Mouse (Mus musculus) kidney, embryonic 16.5 days (tissue): ENCODE measurements around the gene Wdr92. TPM values are rescaled to one million over a fixed set of nuclear protein-coding genes. Genes with fewer than 3 reads are reported as not detected.

Source experiments
- ATAC-seq: fragments of 200-750 bp; cut with Nextera tagmentation; 2 replicates; pipeline ENCODE4 v1.8.0; 2017; ENCODE audit warnings: moderate TSS enrichment; ENCODE audit not compliant: low FRiP score, low TSS enrichment
- H3K27ac ChIP-seq: fragments of 300-500 bp; sonication (generic); 2 replicates; pipeline ENCODE4 v1.5.1; 2014; ENCODE audit warnings: low read length
- H3K27me3 ChIP-seq: fragments of 300-500 bp; sonication (generic); 2 replicates; pipeline ENCODE4 v1.6.1; 2014; ENCODE audit warnings: low read length, control low read depth, mixed read lengths; ENCODE audit not compliant: insufficient read depth
- H3K36me3 ChIP-seq: fragments of 300-500 bp; sonication (generic); 2 replicates; pipeline ENCODE4 v1.6.1; 2014; ENCODE audit warnings: low read length, control low read depth, mixed read lengths; ENCODE audit not compliant: insufficient read depth
- H3K4me1 ChIP-seq: fragments of 300-500 bp; sonication (generic); 2 replicates; pipeline ENCODE4 v1.6.1; 2014; ENCODE audit warnings: low read length, control low read depth, mixed read lengths; ENCODE audit not compliant: insufficient read depth
- H3K4me2 ChIP-seq: fragments of 300-500 bp; sonication (generic); replicated peaks from 2 replicates; pipeline ENCODE4 v1.6.1; 2014; ENCODE audit warnings: low read depth, low read length
- H3K4me3 ChIP-seq: fragments of 300-500 bp; sonication (generic); 2 replicates; pipeline ENCODE4 v1.5.1; 2014; ENCODE audit warnings: mild to moderate bottlenecking, low read length
- H3K9ac ChIP-seq: fragments of 300-500 bp; sonication (generic); replicated peaks from 2 replicates; pipeline ENCODE4 v1.6.1; 2014; ENCODE audit warnings: low read length
- H3K9me3 ChIP-seq: fragments of 300-500 bp; sonication (generic); 2 replicates; pipeline ENCODE4 v1.6.1; 2016; ENCODE audit warnings: low read length, control low read depth
- WGBS: fragments of 180-500 bp; shearing (Covaris S2); extraction: QIAGEN DNeasy Blood & Tissue Kit; methylation state at CpG from one replicate; pipeline ENCODE4 v1.1.7; 2014; 5-methylcytosine and 5-hydroxymethylcytosine counted together
- polyA plus RNA-seq: library from polyadenylated mRNA; unstranded; fragments of >200 nt; fragmentation: Nextera tagmentation; extraction: Ambion mirVana; gene quantifications from 2 replicates; pipeline ENCODE4 v1.2.1, GENCODE M21; 2015

The Wdr92 gene
- polyA plus RNA-seq, 1 experiment from 2014 or later: 30.0 TPM

- no peak overlapping the region for H3K27ac ChIP-seq
- no peak overlapping the region for H3K4me3 ChIP-seq
- no peak for ATAC-seq
- H3K27me3 ChIP-seq: no peaks in the 10 kb centered on the region
- H3K4me2 ChIP-seq: no peak overlapping the region
- peaks cover 45% of the 10 kb centered on the region for H3K36me3 ChIP-seq
- H3K9me3 ChIP-seq: no peaks in the 10 kb centered on the region
- no peak overlapping the region for H3K9ac ChIP-seq
- WGBS: 91% methylated on average over 3 of the region's 3 CpGs
- no peaks in the 10 kb centered on the region for H3K4me1 ChIP-seq
Observed at GRCm38 (mm10) chr11:17199840-17200501, 18.1 kb downstream of the Wdr92 start.

GRCm38 (mm10) chr11:17200936-17201335 lies 19.0 kb downstream of the Wdr92 start:
- Histone ChIP-seq H3K4me1 (no peaks in the 10 kb centered on the region), H3K9ac (no peak overlapping the region), H3K36me3 (peaks cover 35% of the 10 kb centered on the region), H3K27ac (no peak overlapping the region), H3K27me3 (no peaks in the 10 kb centered on the region), H3K4me3 (no peak overlapping the region), H3K4me2 (no peak overlapping the region), H3K9me3 (no peaks in the 10 kb centered on the region)
- 95% methylated on average over 4 of the region's 4 CpGs for WGBS
- no peak for ATAC-seq

- no peak overlapping the region for H3K27ac ChIP-seq
- no peaks in the 10 kb centered on the region for H3K4me1 ChIP-seq
- no peak for ATAC-seq
- no peak overlapping the region for H3K4me3 ChIP-seq
- no peaks in the 10 kb centered on the region for H3K27me3 ChIP-seq
- WGBS: 89% methylated on average over 6 of the region's 6 CpGs
- H3K9ac ChIP-seq: no peak overlapping the region
- H3K9me3 ChIP-seq: no peaks in the 10 kb centered on the region
- H3K36me3 ChIP-seq: peaks cover 21% of the 10 kb centered on the region
- H3K4me2 ChIP-seq: no peak overlapping the region
Observed at GRCm38 (mm10) chr11:17202481-17202880, 20.6 kb downstream of the Wdr92 start.

GRCm38 (mm10) chr11:17211258-17212140 lies 29.6 kb downstream of the Wdr92 start, which contains the start of gene Pno1:
TSS of gene Pno1 (minus strand) at chr11:17211568.
- Histone ChIP-seq H3K36me3 (peaks cover 8% of the 10 kb centered on the region), H3K27me3 (no peaks in the 10 kb centered on the region), H3K4me3 (peak within 1 kb of the TSS; percentile 99), H3K27ac (peak within 1 kb of the TSS; percentile 88), H3K4me2 (peak within 1 kb of the TSS; percentile 71), H3K9me3 (no peaks in the 10 kb centered on the region), H3K4me1 (peaks cover 22% of the 10 kb centered on the region), H3K9ac (peak within 1 kb of the TSS; percentile 78)
- ATAC-seq: peak; percentile 99
- under 1% methylated on average over 65 of the region's 65 CpGs for WGBS

GRCm38 (mm10) chr11:17212141-17212495 lies 30.2 kb downstream of the Wdr92 start:
- no peak for ATAC-seq
- H3K36me3 ChIP-seq: peaks cover 8% of the 10 kb centered on the region
- H3K27me3 ChIP-seq: no peaks in the 10 kb centered on the region
- peak overlapping the region; percentile 71 for H3K4me2 ChIP-seq
- peak overlapping the region; percentile 78 for H3K9ac ChIP-seq
- H3K4me3 ChIP-seq: peak overlapping the region; percentile 99
- peaks cover 22% of the 10 kb centered on the region for H3K4me1 ChIP-seq
- WGBS: 2% methylated on average over 10 of the region's 10 CpGs
- no peaks in the 10 kb centered on the region for H3K9me3 ChIP-seq
- peak overlapping the region; percentile 88 for H3K27ac ChIP-seq

- no peak overlapping the region for H3K27ac ChIP-seq
- H3K4me2 ChIP-seq: peak overlapping the region; percentile 71
- H3K9me3 ChIP-seq: no peaks in the 10 kb centered on the region
- peaks cover 5% of the 10 kb centered on the region; the same call in 1 of the 2 replicates for H3K36me3 ChIP-seq
- H3K27me3 ChIP-seq: no peaks in the 10 kb centered on the region
- WGBS: 81% methylated on average over 5 of the region's 5 CpGs
- no peak for ATAC-seq
- H3K4me1 ChIP-seq: peaks cover 22% of the 10 kb centered on the region
- no peak overlapping the region; the same call in 1 of the 2 replicates for H3K9ac ChIP-seq
- peak overlapping the region; percentile 99; the same call in 1 of the 2 replicates for H3K4me3 ChIP-seq
Observed at GRCm38 (mm10) chr11:17212903-17213509, 31.1 kb downstream of the Wdr92 start.

GRCm38 (mm10) chr11:17215475-17215874 lies 33.6 kb downstream of the Wdr92 start:
- Histone ChIP-seq H3K4me1 (peaks cover 18% of the 10 kb centered on the region), H3K27ac (no peak overlapping the region), H3K4me3 (no peak overlapping the region), H3K9ac (no peak overlapping the region), H3K36me3 (no peaks in the 10 kb centered on the region), H3K9me3 (no peaks in the 10 kb centered on the region), H3K4me2 (no peak overlapping the region), H3K27me3 (no peaks in the 10 kb centered on the region)
- ATAC-seq: no peak
- 83% methylated on average over 3 of the region's 3 CpGs for WGBS

- peaks cover 4% of the 10 kb centered on the region; the same call in 1 of the 2 replicates for H3K36me3 ChIP-seq
- H3K9me3 ChIP-seq: no peaks in the 10 kb centered on the region
- no peaks in the 10 kb centered on the region for H3K27me3 ChIP-seq
- H3K4me2 ChIP-seq: no peak overlapping the region
- H3K27ac ChIP-seq: no peak overlapping the region
- H3K9ac ChIP-seq: no peak overlapping the region
- no peak for ATAC-seq
- 97% methylated on average over 8 of the region's 8 CpGs for WGBS
- no peak overlapping the region for H3K4me3 ChIP-seq
- H3K4me1 ChIP-seq: no peaks in the 10 kb centered on the region
Observed at GRCm38 (mm10) chr11:17221126-17221525, 39.2 kb downstream of the Wdr92 start.

- Histone ChIP-seq H3K9me3 (no peaks in the 10 kb centered on the region), H3K4me2 (no peak overlapping the region), H3K9ac (no peak overlapping the region), H3K4me3 (no peak overlapping the region), H3K27ac (no peak overlapping the region), H3K36me3 (peaks cover 21% of the 10 kb centered on the region), H3K4me1 (no peaks in the 10 kb centered on the region), H3K27me3 (no peaks in the 10 kb centered on the region)
- WGBS: 70% methylated on average over 5 of the region's 5 CpGs
- ATAC-seq: no peak
Observed at GRCm38 (mm10) chr11:17232792-17233191, 50.9 kb downstream of the Wdr92 start.
